ENCODE assay signal across 9 mouse cellular contexts in the genomic region with DNA sequence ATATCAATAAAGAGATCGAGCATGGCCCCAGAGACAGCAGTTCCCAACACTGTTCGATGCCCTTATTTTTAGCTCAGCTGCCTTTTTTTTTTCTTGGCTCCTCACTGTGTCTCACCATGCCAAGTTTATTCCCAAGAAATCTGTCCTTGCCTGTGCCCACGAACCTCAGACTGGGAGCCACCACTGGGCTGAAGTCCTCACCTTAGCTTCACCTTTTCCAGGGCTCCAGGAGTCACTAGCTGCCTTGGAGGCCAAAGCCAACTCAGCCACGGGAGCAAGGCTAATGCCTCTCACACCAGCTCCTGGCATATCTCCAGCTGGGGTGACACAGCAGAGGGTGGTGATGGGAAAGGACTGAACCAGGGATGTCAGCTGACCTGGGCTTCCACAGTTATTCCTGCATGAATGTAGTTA. TPM values are rescaled to one million over a fixed set of nuclear protein-coding genes. Genes with fewer than 3 reads are reported as not detected.
DNase-seq lines count a peak whose midpoint lies in the region; ATAC-seq and TF ChIP-seq lines count a peak whose summit lies in the region.
"Had no signal": no experiment of that assay in that cellular context is flagged by ENCODE, and none has a peak within 500 bp of the region (broad histone marks: within the 10 kb centered on the region; RNA-seq: fewer than 3 reads in every experiment).

No protein-coding gene starts in this region.

- no peak for TF ChIP-seq CTCF in kidney, adult 2 months (conservative IDR thresholded peaks at IDR 0.05; ENCODE audit: insufficient read depth, insufficient read length, low read depth, low read length)
- TF ChIP-seq CTCF in liver, postnatal 0 days (IDR thresholded peaks at IDR 0.05; ENCODE audit: low read depth) = no peak

- no peak overlapping the region for H3K9ac ChIP-seq in kidney, embryonic 15.5 days
- no peak overlapping the region for H3K9ac ChIP-seq in liver, postnatal 0 days (replicated peaks)
- H3K9ac ChIP-seq: embryonic facial prominence, embryonic 13.5 days had no signal

- no peak for TF ChIP-seq POLR2A in kidney, adult 2 months (IDR thresholded peaks at IDR 0.05; ENCODE audit: low read depth, low read length)

- no peak overlapping the region for H3K4me3 ChIP-seq in kidney, adult 2 months (ENCODE audit: insufficient read depth, low read depth, low read length)
- H3K4me3 ChIP-seq in kidney, embryonic 15.5 days (replicated peaks) = no peak overlapping the region
- H3K4me3 ChIP-seq in liver, postnatal 0 days (ENCODE audit: low read depth, low read length) = no peak overlapping the region
- H3K4me3 ChIP-seq: embryonic facial prominence, embryonic 13.5 days had no signal

- H3K27ac ChIP-seq in kidney, adult 2 months (ENCODE audit: insufficient read depth, low read depth, low read length) = no peak overlapping the region
- H3K27ac ChIP-seq in kidney, embryonic 15.5 days = no peak overlapping the region
- H3K27ac ChIP-seq in liver, postnatal 0 days (ENCODE audit: low read depth) = peak overlapping the region; percentile 26; the same call in 1 of the 2 replicates
- H3K27ac ChIP-seq: embryonic facial prominence, embryonic 13.5 days had no signal

- H3K36me3 ChIP-seq in kidney, adult 2 months (ENCODE audit: control insufficient read depth, insufficient read depth, low read length) = no peaks in the 10 kb centered on the region
- no peaks in the 10 kb centered on the region for H3K36me3 ChIP-seq in kidney, embryonic 15.5 days
- no peaks in the 10 kb centered on the region for H3K36me3 ChIP-seq in liver, postnatal 0 days (replicated peaks; ENCODE audit: insufficient read depth, low read length)
- H3K36me3 ChIP-seq: embryonic facial prominence, embryonic 13.5 days had no signal

- no peak for ATAC-seq in kidney, embryonic 15.5 days (replicated peaks; ENCODE audit: low FRiP score)
- peak; percentile 78 for ATAC-seq in liver, postnatal 0 days

- 0 out of 2 replicates have a peak, but pooled peaks cover 3% of the 10 kb centered on the region for H3K4me1 ChIP-seq in kidney, adult 2 months (ENCODE audit: control insufficient read depth, insufficient read depth, low read length)
- H3K4me1 ChIP-seq in kidney, embryonic 15.5 days = peaks cover 13% of the 10 kb centered on the region
- peaks cover 10% of the 10 kb centered on the region; the same call in 1 of the 2 replicates for H3K4me1 ChIP-seq in liver, postnatal 0 days (ENCODE audit: insufficient read depth)

- no peak for TF ChIP-seq EP300 in liver, postnatal 0 days (IDR thresholded peaks at IDR 0.05; ENCODE audit: low read depth)

- 25% methylated on average over 4 of the region's 4 CpGs for WGBS in kidney, adult 2 months
- WGBS in kidney, embryonic 15.5 days = 77% methylated on average over 4 of the region's 4 CpGs
- 56% methylated on average over 4 of the region's 4 CpGs for WGBS in liver, postnatal 0 days (ENCODE audit: insufficient replicate concordance)

- H3K9me3 ChIP-seq in kidney, embryonic 15.5 days (replicated peaks) = no peaks in the 10 kb centered on the region
- no peaks in the 10 kb centered on the region for H3K9me3 ChIP-seq in liver, postnatal 0 days (ENCODE audit: low read length)
- H3K9me3 ChIP-seq: embryonic facial prominence, embryonic 13.5 days had no signal

- DNase-seq in kidney, adult 2 months = peak; percentile 88
- DNase-seq in adipocyte (ENCODE audit: low spot score) = peak; percentile 82
- DNase-seq in gastrocnemius, postnatal 25 days = peak; percentile 29
- peak; percentile 80 for DNase-seq in liver, postnatal 0 days
- no peak for DNase-seq in urinary bladder, postnatal 4 days (ENCODE audit: low spot score in 2 of 2)
- DNase-seq in cerebellum, postnatal 4 days (ENCODE audit: low spot score in 2 of 2) = no peak
- no peak for DNase-seq in layer of hippocampus, postnatal 36 days

- H3K4me2 ChIP-seq in kidney, embryonic 15.5 days = no peak overlapping the region
- H3K4me2 ChIP-seq in liver, postnatal 0 days (ENCODE audit: low read depth, low read length) = no peak overlapping the region
- H3K4me2 ChIP-seq: embryonic facial prominence, embryonic 13.5 days had no signal

- H3K27me3 ChIP-seq in kidney, adult 2 months (replicated peaks; ENCODE audit: control insufficient read depth, insufficient read depth, low read length) = no peaks in the 10 kb centered on the region
- H3K27me3 ChIP-seq in kidney, embryonic 15.5 days = no peaks in the 10 kb centered on the region
- 0 out of 2 replicates have a peak, but pooled peaks cover 4% of the 10 kb centered on the region for H3K27me3 ChIP-seq in liver, postnatal 0 days (ENCODE audit: insufficient read depth, low read length)
- H3K27me3 ChIP-seq: embryonic facial prominence, embryonic 13.5 days had no signal

RNA-seq across cellular contexts. Expression of gene Trappc10, which starts 11.2 kb away (rescaled TPM):
- 45.0 and 57.5 TPM in 2 replicates for polyA plus RNA-seq in kidney, adult 2 months (2012; rRNA removed)
- polyA plus RNA-seq in kidney, embryonic 15.5 days (2015; fragmentation: Nextera tagmentation; extraction: Ambion mirVana) = 12.5 and 12.7 TPM in 2 replicates
- total RNA-seq in gastrocnemius, postnatal 25 days (2021) = 10 to 100 TPM; 31.0 to 32.9 TPM
- polyA plus RNA-seq in liver, postnatal 0 days (2015; fragmentation: Nextera tagmentation; extraction: Ambion mirVana) = 13.9 and 14.7 TPM in 2 replicates
- total RNA-seq in layer of hippocampus, postnatal 36 days (2021) = 10 to 100 TPM; 75.6 to 79.0 TPM

Comparison
In these comparisons a context has a peak if more than half of its experiments do, and no peak if none do; other contexts are left out.
1. DNase-seq: peak in kidney, adult 2 months (single experiment), adipocyte (single experiment), gastrocnemius, postnatal 25 days (single experiment) and liver, postnatal 0 days (single experiment); none in urinary bladder, postnatal 4 days (0 of 2), cerebellum, postnatal 4 days (0 of 2) and layer of hippocampus, postnatal 36 days (0 of 2).